Mouse (Mus musculus): ENCODE measurements around the gene B4galt3. TPM values are rescaled to one million over a fixed set of nuclear protein-coding genes. Genes with fewer than 3 reads are reported as not detected.

B4galt3 gene
- total RNA-seq (2021), result 10 to 100 TPM; 18.5 to 19.5 TPM
- long read RNA-seq, experiment 1, transcript B4galt3-201 (8 exons, 1,998 nt), result major isoform, 6 of 15 reads
- long read RNA-seq, experiment 1, partial matches to known transcripts, result 1 of 15 reads
- long read RNA-seq, experiment 1, other reads (novel, unspliced or antisense), result 8 of 15 reads
- long read RNA-seq, experiment 2, transcript B4galt3-201 (8 exons, 1,998 nt), result major isoform, 6 of 19 reads
- long read RNA-seq, experiment 2, partial matches to known transcripts, result 2 of 19 reads
- long read RNA-seq, experiment 2, other reads (novel, unspliced or antisense), result 9 of 19 reads

DNA sequence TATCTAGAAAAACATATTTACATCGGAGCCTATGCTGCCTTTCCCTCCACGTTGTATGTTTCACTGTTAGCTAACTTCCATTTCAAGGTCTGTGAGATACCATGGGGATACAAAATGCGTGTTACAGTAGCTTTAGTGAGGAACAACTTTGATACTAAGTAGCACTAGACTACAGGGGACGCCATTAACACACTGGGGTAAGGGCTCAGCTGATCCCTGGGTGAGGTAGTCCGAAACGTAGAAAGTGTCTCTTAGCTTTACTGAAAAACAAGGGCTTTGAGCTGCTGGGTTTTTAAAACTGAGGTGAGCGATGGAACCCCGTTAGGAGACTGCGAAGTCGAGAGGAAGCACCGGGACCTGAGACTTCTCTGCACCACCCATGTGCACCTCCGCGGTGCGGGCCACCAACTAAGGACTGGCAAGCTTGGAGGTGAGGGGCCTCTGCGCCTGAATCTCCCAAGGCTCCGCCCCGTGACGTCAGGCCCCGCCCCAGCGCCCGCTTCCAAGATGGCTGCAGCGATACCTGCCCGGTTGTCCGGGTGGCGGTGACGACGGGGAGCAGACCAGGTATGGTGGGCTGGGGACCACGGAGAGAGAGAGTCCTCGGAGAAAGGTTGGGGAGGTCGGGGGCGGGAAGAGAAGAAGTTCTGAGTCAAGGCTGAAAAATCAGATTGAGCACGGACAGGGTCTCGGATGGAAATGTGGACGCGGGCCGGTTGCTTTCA lies at the start of gene B4galt3:
Gene B4galt3, plus strand, starts transcription at position 481 of the 725 bp plus-strand sequence.
- peak; percentile 93 to 95 for DNase-seq (ENCODE audit: low spot score in 2 of 2)

DNA sequence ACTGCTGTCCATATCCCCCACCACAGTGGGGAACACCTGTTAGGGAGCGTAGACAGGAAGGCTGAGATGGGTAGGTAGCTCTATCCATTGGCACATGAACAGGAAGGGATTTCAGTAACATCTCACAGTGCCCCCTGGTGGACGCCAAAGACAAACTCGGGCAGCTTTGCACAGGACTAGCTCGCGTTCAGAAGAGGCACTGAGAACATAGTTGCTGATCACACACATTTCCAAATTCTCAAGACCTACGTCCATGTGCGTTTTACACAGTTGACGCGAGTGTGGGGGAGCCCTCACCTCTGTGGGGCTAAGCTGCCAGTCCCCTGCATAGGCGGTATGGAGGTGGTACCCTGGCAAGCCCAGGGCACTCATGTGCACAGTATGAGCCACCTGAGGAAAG lies 49.3 kb upstream of the B4galt3 start:
- DNase-seq (ENCODE audit: low spot score in 2 of 2), result peak; percentile 63 to 83

DNA sequence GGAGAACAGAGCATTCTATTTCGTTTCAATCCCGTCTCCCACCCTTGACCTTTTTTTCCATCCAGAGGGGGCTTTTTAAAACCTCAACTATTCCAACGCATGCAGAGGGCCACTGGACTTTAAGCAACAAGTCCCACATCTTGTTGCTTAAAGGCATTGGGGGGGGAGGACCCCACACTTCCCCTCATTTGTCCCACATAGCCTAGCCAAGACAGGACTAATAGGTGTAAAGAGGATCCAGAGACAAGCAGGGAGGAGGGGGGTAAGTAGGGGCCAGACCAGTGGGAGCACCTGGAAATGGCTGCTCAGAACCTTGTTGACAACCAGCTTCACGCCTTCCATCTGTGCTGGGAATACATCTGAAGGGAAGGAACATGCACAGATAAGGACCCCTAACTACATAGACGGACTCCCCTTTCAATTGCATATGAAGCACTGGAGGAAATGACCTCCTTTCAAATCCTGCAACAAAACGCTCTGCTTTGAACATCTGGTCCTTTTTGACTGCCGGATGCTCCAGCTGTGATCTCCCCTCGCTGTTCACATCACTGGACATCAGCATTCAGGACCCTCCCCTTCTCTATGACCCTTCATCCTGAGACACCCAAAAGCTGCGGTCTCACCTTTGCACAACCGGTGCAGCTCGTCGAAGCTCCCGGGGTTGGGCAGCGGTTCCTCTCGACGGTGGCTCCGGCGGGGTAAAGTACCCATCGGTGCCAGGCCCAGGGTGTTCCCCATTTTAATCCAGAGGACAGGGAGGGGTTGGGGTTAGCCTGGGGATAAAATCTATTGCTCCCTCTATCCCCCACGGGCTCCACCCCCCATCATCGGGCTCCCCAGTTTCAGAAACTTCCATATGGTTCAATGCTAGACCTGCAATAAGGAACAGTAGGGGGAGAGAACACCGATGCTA lies 48.6 kb upstream of the B4galt3 start:
- peak in 1 of 2 experiments; percentile 31 for DNase-seq (ENCODE audit: low spot score in 2 of 2)

DNA sequence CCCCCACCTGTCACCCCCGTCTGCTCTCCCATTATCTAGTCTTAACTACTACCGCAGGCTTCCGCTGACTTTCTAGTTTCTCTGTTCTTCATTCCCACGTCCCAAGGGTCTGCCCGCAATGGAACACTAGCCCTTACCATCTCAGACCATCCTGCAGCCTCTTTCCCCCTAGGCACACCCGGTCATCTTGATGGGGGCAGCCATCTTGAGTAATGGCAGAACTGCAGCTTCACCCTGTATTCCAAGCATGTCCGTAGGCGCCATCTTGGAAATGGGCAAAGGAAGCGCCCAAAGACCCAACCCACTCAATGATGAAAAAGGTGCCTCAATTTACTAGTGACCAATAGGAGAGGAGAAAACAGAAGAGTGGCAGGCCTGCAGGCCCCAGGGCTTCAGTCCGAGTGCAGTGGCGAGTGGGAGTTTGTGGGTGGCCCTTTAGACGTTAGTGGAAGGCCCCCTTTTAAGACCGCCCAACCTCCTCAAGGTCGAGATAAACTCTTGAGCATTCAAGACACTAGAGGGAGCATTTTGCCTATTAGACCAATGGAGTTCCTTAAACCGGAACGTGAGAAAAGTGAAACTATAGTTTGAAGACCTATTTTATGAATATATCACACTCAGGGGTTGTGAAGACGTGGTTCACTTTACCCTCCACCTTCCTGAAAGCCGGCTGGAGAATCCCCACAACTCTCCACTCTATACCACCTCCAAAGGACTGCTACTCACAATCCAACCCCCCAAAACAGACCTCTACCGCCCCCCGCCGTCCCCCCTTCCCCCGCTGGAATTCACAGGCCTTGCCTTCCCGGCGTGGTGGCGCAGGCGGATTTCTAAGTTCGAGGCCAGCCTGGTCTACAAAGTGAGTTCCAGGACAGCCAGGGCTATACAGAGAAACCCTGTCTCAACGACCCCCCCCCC lies 47.6 kb upstream of the B4galt3 start, which contains the start of gene Tomm40l:
Gene Tomm40l, minus strand, starts transcription at position 277 of the 918 bp plus-strand sequence.
- DNase-seq (ENCODE audit: low spot score in 2 of 2), result peak; percentile 70 to 87

DNA sequence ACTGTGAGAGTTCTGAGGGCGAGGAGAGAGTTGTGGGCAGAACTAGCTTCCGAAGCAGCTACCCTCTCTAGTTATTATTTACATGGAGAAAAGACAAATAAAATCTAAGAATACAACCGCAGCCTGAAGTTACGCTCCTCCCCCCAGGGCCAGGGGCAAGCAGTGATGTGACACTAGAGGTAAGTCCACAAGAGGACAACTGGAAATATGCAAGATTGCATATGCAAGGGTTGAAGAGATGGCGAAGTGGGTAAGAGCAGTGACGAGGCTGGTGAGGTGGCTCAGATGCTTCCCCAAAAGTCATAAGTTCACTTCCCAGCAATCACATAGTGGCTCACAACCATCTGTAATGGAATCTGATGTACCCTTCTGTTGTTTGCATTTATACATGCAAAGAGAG lies 47.0 kb upstream of the B4galt3 start:
- no peak for DNase-seq (ENCODE audit: low spot score in 2 of 2)

DNA sequence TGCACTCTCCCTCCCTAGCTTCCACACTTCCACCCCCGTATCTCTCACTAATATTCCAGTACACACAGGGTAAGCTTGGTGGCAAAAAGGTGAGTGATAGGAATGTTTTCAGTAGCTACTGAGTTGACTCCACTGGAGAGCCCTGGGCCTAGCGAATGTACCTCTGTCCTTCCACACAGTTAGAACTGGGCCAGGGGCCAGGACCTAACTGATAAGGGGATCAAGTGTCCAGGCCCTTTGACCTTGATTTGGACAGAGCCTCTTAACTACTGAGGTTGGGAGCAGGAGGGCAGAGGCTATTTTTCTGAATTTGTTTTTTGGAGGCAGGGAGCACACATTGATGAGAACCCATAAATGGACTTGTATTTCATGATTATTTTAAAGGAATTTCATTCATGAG lies 46.3 kb upstream of the B4galt3 start:
- no peak for DNase-seq (ENCODE audit: low spot score in 2 of 2)

DNA sequence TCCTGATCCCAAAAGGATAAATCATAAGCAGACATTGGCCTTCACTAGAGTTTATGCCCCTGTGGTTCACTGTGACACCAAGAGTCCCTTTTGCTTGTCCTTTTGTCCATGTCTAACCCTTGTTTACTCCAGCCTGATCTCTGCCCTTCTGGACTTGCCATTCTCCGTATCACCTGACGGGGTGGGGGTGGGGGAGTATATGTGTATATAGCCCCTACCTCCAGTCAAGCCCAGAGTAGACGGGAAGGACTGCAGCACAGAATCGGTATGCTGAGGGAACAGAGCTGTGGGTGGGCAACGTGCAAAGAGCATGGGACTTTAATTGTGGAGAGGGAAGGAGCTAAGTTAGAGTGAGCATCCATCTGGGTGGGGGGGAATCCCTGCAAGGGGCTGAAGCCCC lies 45.3 kb upstream of the B4galt3 start, which contains the start of gene Apoa2:
Gene Apoa2, plus strand, starts transcription at position 198 of the 400 bp plus-strand sequence.
- DNase-seq (ENCODE audit: low spot score in 2 of 2), result no peak

DNA sequence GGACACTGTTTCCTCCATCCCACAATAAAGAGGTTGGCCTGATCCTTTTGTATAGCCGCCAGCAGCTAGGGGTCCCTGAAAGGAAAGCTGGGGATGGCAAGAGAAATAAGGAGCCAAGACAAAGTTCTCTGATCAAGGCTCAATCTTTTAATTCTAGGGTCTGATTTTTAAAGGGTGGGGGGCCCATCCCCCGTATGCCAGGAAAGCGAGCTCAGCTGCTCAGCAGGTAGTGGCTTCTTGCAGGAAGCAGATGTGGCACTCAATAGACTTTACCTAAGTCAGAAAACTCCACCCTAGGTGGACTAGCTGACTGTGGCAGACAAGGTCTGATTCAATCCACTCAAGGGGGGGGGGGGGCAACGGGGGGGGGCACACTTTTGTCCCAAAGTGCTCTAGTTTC lies 43.3 kb upstream of the B4galt3 start:
- no peak for DNase-seq (ENCODE audit: low spot score in 2 of 2)

DNA sequence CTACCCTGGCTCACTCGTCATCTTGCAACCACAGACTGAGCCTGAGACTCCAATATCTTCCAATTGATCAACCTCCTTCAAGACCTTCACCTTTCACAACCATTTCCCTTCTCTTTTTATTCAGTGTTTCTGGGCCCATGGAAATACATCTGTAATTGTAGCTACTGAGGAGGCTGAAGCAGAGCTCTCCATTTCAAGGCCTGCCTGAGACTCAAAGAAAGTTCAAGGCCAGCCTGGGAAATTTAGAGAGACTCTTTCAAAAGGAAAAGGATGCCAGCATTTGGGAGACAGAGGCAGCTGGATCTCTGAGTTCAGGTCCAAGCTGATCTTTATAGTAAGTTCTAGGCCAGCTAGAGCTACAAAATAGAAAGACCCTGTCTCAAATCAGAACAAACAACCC lies 42.2 kb upstream of the B4galt3 start:
- DNase-seq (ENCODE audit: low spot score in 2 of 2), result no peak

DNA sequence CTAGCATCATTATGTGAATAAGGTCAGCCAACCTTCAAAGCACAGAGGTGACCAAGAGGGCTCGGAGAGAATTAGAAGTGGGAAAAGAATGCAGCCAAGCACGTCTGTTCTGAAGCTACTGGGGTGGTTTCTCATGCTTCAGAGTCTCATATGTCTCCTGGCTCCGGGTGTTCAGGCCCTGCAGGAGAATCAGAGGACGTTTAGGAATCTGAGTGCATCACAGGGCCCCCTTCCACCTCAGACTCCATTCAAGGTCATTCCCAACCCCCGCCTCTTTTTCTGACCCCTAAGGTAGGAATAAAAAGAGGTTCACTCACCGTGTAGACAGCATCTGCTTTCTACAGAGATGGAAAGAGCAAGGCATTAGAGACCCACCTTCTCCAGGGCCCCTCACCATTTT lies 40.4 kb upstream of the B4galt3 start:
- DNase-seq (ENCODE audit: low spot score in 2 of 2), result no peak

DNA sequence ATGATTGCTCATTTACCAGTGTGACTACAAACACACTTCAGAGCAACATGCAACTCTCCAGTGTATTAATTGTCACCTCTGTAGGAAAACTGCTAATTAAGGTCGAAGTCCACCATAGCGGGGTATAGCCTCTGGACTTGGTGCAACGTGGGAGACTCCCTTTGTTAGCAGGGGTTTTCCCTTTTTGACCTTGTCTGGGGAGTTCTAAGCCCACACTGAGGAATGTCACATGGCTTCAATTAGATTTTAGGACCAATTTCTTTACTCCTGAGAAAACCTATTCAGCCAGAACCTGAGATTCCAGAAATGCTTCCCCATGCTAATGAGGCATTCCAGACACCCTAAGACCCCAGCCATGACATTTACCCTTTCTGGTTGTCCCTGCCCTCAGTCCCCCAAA lies 39.9 kb upstream of the B4galt3 start:
- no peak for DNase-seq (ENCODE audit: low spot score in 2 of 2)

DNA sequence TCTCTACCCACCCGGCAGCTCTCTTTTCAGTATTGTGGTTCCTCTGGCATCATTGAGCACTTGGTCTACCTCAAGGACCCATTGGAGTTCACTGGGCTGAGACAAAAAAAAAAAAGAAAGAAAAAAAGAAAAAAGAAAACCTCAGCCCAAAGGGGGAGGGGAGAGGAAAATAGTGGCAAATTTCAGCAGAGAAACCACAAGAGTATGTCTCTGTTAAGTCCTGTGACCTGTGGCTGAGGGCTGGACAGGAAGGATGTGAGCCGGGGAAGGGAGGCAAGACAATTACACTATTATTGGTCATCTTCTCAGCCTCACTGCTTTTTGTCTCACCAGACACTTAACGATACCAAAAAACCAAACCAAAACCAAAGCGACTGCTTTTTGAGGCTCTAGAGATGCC lies 38.3 kb upstream of the B4galt3 start:
- no peak for DNase-seq (ENCODE audit: low spot score in 2 of 2)

DNA sequence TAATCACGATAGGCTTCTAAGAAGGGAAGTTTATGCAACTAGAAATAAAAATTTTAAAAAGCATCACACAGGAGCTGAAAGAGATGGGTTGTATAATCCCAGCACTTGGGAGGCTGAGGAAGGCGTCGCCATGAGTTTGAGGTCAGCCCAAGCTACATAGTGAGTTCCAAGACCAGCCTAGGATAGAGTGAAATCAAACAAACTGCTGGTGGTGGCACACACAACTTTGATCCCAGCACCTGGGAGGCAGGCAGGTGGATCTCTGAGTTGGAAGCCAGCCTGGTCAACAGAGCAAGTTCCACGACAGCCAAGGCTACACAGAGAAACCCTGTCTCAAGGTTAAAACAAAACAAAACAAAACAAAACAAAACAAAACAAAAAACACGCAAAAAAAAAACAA lies 37.8 kb upstream of the B4galt3 start:
- DNase-seq (ENCODE audit: low spot score in 2 of 2), result no peak

DNA sequence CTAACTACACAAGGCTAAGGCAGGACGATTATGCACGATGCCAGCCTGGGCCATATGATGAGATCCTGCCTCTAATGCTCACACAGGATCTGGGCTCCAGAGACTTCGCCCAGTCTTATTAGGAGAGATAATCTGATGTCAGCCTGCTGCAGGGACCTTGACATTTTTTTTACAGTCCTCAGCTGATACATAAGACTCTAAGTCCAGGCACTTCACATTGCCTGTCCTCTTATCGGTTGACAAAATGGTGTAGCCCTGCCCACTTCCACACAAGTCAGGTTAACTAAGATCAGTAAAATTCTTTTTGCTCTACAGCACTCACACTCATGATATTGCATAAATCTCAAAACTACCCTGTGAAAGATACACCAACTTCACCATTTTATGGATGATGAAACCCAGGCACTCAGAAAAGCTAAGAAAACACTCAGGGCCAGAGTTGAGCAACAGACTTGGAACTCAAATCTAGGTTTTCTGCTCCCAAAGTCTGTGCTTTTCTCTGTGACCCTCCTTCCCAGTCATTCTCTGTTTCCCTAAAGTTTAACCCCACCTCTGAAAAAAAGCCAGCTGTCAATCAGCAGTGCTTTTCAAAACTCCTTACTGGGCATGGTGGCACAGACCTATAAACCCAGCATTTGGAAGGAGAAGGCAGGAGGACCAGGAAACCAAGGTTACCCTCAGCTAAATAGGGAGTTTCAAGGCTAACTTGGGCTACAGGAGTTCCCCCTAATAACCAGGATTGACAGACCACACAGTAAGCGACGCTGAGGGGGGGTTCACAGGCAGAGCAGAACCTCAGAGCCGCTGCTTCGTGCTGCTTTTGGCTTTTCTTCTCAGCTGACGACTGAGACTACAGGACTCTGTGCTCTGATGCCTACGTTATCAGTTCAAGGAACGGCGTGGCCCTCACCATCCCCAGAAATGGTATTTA lies 37.1 kb upstream of the B4galt3 start:
- DNase-seq (ENCODE audit: low spot score in 2 of 2), result no peak

DNA sequence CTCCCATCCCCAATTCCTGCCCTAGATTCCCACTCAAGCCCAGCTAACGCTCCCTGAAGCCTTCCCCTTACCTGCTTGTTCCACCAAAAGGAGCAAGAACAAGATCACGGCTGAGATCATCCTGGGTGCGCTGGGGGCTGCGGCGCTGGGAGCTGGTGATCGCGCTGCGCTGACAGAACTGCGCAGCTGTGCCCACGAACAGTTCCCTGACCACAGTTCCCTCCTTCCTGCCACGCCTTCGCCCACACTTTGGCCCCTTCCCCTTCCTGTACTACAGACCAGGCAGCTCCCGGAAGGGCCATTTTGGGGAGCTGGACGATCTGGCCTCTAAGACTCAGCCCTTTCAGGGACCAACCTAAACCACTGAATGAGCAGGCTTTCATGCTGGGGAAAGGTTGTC lies 36.0 kb upstream of the B4galt3 start, which contains the start of gene Fcer1g:
Gene Fcer1g, minus strand, starts transcription at position 240 of the 400 bp plus-strand sequence.
- no peak for DNase-seq (ENCODE audit: low spot score in 2 of 2)

DNA sequence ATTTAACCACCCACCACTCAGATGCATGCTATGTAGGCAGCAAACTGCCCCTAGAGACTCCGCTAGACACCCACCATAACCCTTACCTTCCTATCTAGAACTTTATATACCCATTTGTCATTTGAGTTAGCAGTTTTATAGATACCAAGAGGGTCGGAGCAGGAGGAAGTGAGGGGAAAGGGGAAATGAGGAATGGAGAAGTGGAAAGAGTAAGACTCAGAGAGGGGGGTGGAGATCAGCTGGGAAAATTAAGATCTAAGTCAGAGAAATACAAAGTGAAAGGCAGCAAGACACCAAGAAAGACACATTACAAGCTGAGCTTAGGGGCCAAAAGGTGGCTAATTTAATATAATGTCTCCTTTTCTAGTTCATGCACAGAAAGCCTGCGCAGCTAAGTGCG lies 35.6 kb upstream of the B4galt3 start:
- DNase-seq (ENCODE audit: low spot score in 2 of 2), result no peak

DNA sequence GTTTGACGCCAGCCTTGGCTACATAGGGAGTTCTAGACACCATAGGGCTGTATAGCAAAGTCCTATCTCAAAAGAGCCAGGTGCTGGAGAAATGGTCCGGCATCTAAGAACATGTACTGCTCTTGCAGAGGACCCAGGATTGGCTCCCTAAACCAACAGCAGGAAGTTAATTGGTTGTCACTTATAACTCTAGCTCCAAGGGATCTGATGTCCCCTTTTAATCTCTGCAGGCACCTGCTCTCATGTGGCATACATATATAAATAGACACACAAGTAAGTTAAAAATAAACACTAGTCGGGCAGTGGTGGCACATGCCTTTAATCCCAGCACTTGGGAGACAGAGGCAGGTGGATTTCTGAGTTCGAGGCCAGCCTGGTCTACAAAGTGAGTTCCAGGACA lies 34.3 kb upstream of the B4galt3 start:
- no peak for DNase-seq (ENCODE audit: low spot score in 2 of 2)

DNA sequence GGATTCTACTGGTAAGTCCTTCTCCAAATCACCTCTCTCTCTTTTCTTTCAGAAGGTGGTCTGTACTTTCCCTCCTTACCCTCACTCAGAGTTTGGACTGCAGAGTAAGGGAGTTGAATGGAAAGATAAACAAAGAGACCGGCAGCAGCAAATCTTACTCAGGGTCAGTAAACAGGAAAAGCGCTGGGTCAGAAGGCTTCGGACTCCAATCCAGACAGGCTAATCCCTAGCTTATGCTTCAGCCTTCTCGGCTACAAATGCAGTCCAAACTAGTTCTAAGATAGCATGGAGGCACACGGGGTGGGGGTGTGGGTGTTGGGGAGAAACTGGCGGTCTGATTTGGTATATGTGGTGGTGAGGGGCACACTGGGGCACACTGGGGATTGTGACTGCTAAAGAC lies 32.7 kb upstream of the B4galt3 start:
- no peak for DNase-seq (ENCODE audit: low spot score in 2 of 2)

DNA sequence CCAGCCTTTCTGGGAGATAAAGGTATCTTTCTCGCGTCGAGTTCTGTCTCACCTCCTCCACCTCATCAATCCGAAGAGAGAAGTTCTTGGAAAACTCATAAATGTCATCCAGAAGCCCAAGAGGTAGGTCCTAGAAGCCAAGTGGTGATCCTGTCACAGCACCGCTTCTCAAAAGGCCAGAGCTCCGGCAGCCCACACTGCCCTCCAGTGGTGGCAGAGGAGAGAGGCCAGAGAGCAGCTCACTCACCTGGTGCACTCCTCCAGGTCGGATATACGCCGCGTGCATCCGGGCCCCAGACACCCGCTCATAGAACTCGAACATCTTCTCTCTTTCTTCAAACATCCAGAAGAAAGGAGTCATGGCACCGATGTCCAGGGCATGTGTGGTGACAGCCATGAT lies 31.7 kb upstream of the B4galt3 start:
- peak in 1 of 2 experiments; percentile 36 for DNase-seq (ENCODE audit: low spot score in 2 of 2)
